Mouse (Mus musculus) gastrocnemius, postnatal 10 days (tissue): ENCODE measurements around the gene 4930415O20Rik. TPM values are rescaled to one million over a fixed set of nuclear protein-coding genes. Genes with fewer than 3 reads are reported as not detected.

ENCODE experiments used
- DNase-seq: peaks from one replicate; pipeline ENCODE4 v3.0.0; 2021; ENCODE audit warnings: mixed read lengths
- total RNA-seq, 2 experiments: library from RNA; stranded (reverse); gene quantifications; 2 replicates each; pipeline ENCODE4 v1.2.3; 2021

4930415O20Rik gene
- total RNA-seq, 2 experiments from 2014 or later = not detected

DNA sequence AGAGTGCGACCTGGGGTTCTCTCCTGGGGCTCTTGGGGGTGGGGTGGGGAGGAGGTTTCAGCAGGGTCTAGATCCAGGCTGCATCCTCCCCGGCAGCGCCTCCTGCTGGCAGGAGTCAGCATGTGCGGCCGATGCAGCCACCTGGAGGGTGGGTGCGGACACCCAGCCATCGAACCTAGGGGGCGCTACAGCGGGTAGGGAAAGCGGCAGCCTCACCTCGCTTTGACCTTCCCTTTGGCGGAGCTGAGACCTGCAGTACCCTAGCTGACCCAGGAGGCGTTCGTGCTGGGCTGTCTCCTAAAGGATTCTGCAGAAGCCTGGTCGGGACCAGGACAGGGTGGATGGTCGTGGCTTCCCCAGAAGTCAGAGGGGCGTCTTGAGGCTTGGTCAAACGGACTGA lies 60.7 kb downstream of the 4930415O20Rik start:
- DNase-seq = peak; percentile 93

DNA sequence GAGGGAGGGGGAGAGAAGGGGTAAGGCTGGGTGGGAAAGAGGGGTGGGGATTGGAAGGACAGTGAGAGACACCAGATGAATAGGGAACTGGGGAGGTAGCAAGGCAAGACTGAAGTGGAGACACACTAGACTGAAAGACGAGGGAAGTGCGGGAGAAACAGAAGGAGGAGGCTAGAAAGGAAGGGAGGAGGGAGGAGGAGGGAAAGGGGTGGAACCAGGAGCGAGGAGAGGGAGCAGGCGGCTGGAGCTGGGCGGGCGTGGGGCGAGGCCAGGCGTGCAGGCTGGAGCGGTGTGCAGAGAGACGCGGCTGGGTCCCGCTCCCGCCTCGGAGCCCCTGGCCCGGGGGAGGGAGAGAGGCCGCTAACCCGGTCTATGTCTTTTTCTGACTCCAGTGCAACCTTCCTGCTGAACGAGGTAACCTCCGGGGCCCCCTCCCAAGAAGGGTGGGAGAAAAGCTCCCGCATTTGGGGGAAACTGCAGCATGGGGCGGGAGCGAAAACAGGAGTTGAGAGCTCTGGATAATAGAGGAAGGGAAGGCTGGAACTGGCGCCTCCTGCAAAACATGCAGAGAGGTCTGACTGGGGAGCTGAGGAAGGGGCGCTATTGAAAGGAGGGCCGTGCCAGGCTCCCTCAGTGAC lies 61.4 kb downstream of the 4930415O20Rik start:
- DNase-seq = peak; percentile 66

DNA sequence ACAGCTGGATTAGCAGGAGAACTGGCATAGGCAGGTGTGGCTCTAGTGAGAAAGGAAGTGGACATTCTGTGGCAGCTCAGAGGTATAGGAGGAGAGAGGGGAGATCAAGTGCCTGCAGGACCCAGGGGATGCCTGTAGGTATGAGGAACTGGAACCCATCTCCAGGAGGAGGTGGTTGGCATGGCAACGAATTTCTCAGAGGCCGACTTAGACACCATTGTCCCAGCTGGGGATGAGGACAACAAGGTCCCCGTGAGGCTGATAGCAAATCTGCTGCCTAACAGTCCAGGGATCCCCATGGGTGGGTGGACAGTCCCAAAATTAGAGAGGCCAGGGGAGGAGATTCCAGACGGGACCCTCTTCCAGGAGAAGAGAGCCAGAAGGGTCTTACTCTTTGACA lies 62.1 kb downstream of the 4930415O20Rik start:
- DNase-seq = no peak

DNA sequence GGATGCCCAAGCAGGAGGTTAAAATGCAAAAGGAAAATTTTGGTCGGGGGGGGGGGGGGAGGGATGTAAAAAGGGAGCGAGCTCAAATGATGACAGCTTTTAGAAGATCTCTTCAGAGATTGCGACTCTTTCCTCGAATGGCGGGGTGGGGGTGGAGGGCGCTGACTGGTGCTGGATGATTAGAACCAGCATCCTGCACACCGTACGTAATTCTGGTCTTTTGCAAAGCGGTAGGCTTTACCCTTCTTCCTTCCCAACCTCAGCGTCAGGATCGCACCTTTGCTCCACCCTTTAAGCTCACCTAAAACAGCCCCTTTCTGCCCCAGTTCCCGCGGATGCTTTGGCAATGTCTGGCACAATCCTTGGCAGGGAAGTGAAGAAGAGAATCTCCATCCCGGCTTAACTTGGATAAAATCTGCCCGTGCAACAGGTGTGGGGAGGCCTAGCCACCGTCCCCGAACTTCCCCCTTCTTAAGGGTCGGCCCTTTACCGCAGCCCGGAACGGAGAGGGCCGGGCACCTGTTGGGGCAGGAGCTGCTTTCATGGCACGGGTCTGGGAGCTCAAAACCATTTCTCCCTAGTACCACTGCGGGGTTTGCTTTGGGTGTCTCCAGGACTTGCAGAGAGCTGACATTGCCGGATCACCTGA lies 63.1 kb downstream of the 4930415O20Rik start:
- DNase-seq = no peak

DNA sequence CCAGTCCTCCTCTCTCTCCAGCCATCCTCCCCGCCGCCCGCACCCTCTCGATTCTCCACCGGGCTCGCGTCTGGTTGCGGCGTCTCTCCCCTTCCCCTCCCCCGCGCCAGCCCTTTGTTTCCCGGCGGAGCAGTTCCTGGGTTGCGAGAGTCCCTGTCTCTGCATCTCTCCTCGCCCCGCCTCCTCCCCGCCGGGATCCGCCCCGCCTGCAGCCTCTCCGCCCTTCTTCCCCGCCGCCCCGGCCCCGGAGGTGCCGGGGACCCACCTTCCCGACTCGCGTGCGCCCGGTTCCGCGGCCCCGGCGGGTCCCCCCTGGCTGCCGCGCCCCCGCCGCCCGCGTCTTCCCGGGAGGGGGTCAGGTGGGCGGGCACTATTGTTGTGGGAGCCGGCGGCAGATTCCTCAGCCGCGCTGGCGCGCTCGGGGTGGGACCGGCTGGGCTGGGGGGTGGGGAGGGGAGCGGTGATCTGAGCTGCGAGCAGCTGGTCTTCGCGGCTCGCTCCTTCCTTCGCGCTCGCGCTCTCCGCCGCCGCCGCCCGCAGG lies 63.8 kb downstream of the 4930415O20Rik start:
- peak; percentile 77 for DNase-seq

DNA sequence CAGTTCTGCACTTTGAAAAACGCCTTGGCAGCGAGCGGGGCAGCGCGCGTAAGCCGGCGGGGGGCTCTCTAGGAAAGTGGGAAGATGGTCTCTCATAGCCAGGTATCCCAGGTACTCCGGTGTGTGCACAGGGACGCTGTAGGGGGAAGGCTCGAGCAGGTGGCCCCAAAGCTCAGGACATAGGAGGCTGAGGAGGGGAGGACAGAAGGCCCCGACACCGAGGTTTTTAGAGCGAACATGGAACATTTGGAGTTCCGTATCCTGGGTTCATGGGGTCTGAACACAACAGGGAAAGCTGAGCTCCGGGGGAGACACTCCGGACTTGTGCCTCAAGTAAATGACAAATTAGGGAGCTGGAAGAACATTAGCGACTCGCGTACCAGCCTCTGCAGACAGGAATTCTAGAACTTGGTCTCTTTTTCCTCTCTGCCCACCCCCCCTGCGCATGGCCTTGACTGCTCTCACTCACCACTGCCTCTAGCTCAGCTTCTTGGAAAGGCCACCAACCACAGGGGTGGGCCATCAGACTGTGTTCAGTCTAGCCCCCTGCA lies 64.6 kb downstream of the 4930415O20Rik start:
- DNase-seq = no peak

DNA sequence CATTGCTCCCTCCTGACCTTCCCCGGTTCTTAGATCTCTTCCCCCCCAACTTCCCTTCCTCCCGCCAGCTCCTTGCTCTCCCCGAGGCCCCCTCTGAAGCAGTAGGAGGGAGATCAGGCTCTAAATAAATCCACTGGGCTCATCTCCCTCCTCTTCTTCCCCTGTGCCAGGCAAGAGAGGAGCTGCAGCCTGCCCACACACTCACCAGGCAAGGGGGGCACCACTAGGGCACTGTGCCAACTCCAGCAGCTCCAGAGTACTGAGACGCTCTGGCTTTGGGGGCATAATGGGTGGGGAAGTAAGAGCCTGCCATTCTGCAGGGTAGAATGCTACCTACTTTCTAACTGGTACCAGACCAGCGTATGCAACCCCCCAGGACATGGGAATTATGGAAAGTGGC lies 65.7 kb downstream of the 4930415O20Rik start:
- no peak for DNase-seq

DNA sequence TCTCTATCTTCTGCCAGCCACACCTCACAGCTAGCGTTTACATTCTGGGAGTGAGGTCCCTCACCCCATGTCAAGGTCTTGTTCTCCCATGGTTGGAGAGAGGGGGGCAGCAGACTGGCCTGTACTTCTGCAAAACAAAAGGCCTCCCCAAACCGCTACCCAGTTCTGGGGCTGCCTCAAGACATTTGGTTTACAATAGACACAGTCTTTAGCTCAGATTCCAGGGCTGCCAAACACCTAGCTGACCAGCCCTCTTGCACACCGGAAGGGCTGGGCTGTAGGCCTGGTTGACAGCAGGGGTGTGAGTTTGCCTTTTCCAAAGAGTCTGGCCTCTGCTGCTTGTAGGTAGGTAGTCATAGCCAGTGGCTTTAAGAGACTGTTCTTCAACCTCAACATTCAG lies 66.4 kb downstream of the 4930415O20Rik start:
- no peak for DNase-seq

Other genes with a start within 250 kb of the 4930415O20Rik start
- not detected for gene Olfr284, start 230.0 kb upstream of the 4930415O20Rik start, total RNA-seq
- gene Olfr283, start 190.1 kb upstream of the 4930415O20Rik start, total RNA-seq = not detected
- not detected for gene Olfr282, start 139.8 kb upstream of the 4930415O20Rik start, total RNA-seq
- not detected for gene Olfr281, start 118.4 kb upstream of the 4930415O20Rik start, total RNA-seq
- not detected for gene OR5BS1P, start 101.1 kb upstream of the 4930415O20Rik start, total RNA-seq
- gene Lalba, start 88.3 kb upstream of the 4930415O20Rik start, total RNA-seq = under 1 TPM; 0.36 to 0.54 TPM
- not detected for gene Olfr279, start 78.6 kb upstream of the 4930415O20Rik start, total RNA-seq
- gene Kansl2, start 36.7 kb upstream of the 4930415O20Rik start, total RNA-seq = 10 to 100 TPM; 71.5 to 77.4 TPM
- 10 to 100 TPM; 21.7 to 30.4 TPM for gene Ccnt1, start 81 bp upstream of the 4930415O20Rik start, total RNA-seq
- 10 to 100 TPM; 39.9 to 45.3 TPM for gene Adcy6, start 39.1 kb downstream of the 4930415O20Rik start, total RNA-seq
- 10 to 100 TPM; 12.0 to 15.4 TPM for gene Cacnb3, start 59.8 kb downstream of the 4930415O20Rik start, total RNA-seq
- gene Ddx23, start 91.9 kb downstream of the 4930415O20Rik start, total RNA-seq = 10 to 100 TPM; 53.6 to 57.6 TPM
- gene Rnd1, start 106.5 kb downstream of the 4930415O20Rik start, total RNA-seq = 1 to 10 TPM in 1 of 2 experiments, under 1 TPM in 1; 0.49 to 1.9 TPM
- not detected for gene Ccdc65, start 137.2 kb downstream of the 4930415O20Rik start, total RNA-seq
- 10 to 100 TPM in 1 of 2 experiments, 1 to 10 TPM in 1; 8.0 to 13.1 TPM for gene Fkbp11, start 157.2 kb downstream of the 4930415O20Rik start, total RNA-seq
- gene Arf3, start 192.2 kb downstream of the 4930415O20Rik start, total RNA-seq = 10 to 100 TPM; 21.2 to 24.2 TPM
- gene Wnt10b, start 207.1 kb downstream of the 4930415O20Rik start, total RNA-seq = 1 to 10 TPM; 1.3 to 1.5 TPM
- not detected for gene Wnt1, start 218.9 kb downstream of the 4930415O20Rik start, total RNA-seq
- 1 to 10 TPM; 2.2 to 2.7 TPM for gene Ddn, start 238.5 kb downstream of the 4930415O20Rik start, total RNA-seq